Mouse (Mus musculus): ENCODE measurements around the gene Eif6. TPM values are rescaled to one million over a fixed set of nuclear protein-coding genes. Genes with fewer than 3 reads are reported as not detected.

Eif6 gene
- total RNA-seq, 1 experiment = 199 TPM

GRCm38 (mm10) chr2:155794674-155795445, 31.9 kb downstream of the Eif6 start:
- TF ChIP-seq ZC3H11A (IDR thresholded peaks at IDR 0.05; ENCODE audit: borderline replicate concordance, low read depth, low read length) (no peak), MAFK (IDR thresholded peaks at IDR 0.05; ENCODE audit: insufficient read depth, low read depth, low read length) (no peak), HCFC1 (IDR thresholded peaks at IDR 0.05; ENCODE audit: borderline replicate concordance, insufficient read depth, low read length) (no peak), ZNF384 (IDR thresholded peaks at IDR 0.05; ENCODE audit: low read depth, low read length) (no peak), CHD2 (IDR thresholded peaks at IDR 0.05; ENCODE audit: low read depth, low read length) (no peak)
- in situ Hi-C loops (cut with MboI; ENCODE audit: low sequenced_read_pairs in 2 of 2, unreplicated experiment in 2 of 2) = no loop called here
- no peak overlapping the region for H3K9ac ChIP-seq (ENCODE audit: insufficient read depth, low read depth, low read length, poor library complexity, severe bottlenecking)
- H3K9me3 ChIP-seq (ENCODE audit: control insufficient read depth, insufficient read depth, low read depth, low read length) = no peaks in the 10 kb centered on the region
- no peaks in the 10 kb centered on the region for H3K4me1 ChIP-seq (ENCODE audit: control insufficient read depth in 2 of 2, insufficient read depth in 2 of 2, low read length in 2 of 2, poor library complexity in 1 of 2)
- no peak overlapping the region for H3K27ac ChIP-seq (ENCODE audit: insufficient read depth, low read depth, low read length, poor library complexity, severe bottlenecking)
- no peak for DNase-seq (ENCODE audit: low read depth, low spot score)
- H3K4me3 ChIP-seq (ENCODE audit: insufficient read depth in 1 of 2, low read depth in 1 of 2, low read length in 2 of 2, poor library complexity in 1 of 2, severe bottlenecking in 1 of 2) = no peak overlapping the region
- H3K36me3 ChIP-seq (ENCODE audit: control insufficient read depth, insufficient read depth, low read length, poor library complexity, severe bottlenecking) = no peaks in the 10 kb centered on the region

GRCm38 (mm10) chr2:155792899-155793298, 33.8 kb downstream of the Eif6 start:
- H3K9me3 ChIP-seq (ENCODE audit: control insufficient read depth, insufficient read depth, low read depth, low read length) = no peaks in the 10 kb centered on the region
- H3K4me3 ChIP-seq (ENCODE audit: insufficient read depth in 1 of 2, low read depth in 1 of 2, low read length in 2 of 2, poor library complexity in 1 of 2, severe bottlenecking in 1 of 2) = peak overlapping the region in 1 of 2 experiments; percentile 35; a peak in 1 of 4 replicates
- no peak for DNase-seq (ENCODE audit: low read depth, low spot score)
- H3K36me3 ChIP-seq (ENCODE audit: control insufficient read depth, insufficient read depth, low read length, poor library complexity, severe bottlenecking) = no peaks in the 10 kb centered on the region
- no peak overlapping the region for H3K27ac ChIP-seq (ENCODE audit: insufficient read depth, low read depth, low read length, poor library complexity, severe bottlenecking)
- no peaks in the 10 kb centered on the region for H3K4me1 ChIP-seq (ENCODE audit: control insufficient read depth in 2 of 2, insufficient read depth in 2 of 2, low read length in 2 of 2, poor library complexity in 1 of 2)
- no peak overlapping the region for H3K9ac ChIP-seq (ENCODE audit: insufficient read depth, low read depth, low read length, poor library complexity, severe bottlenecking)
- TF ChIP-seq HCFC1 (IDR thresholded peaks at IDR 0.05; ENCODE audit: borderline replicate concordance, insufficient read depth, low read length) (no peak), CHD2 (IDR thresholded peaks at IDR 0.05; ENCODE audit: low read depth, low read length) (no peak), ZNF384 (IDR thresholded peaks at IDR 0.05; ENCODE audit: low read depth, low read length) (no peak), MAFK (IDR thresholded peaks at IDR 0.05; ENCODE audit: insufficient read depth, low read depth, low read length) (no peak), ZC3H11A (IDR thresholded peaks at IDR 0.05; ENCODE audit: borderline replicate concordance, low read depth, low read length) (no peak)
- in situ Hi-C loops (cut with MboI; ENCODE audit: low sequenced_read_pairs in 2 of 2, unreplicated experiment in 2 of 2) = no loop called here

- Histone ChIP-seq H3K9ac (ENCODE audit: insufficient read depth, low read depth, low read length, poor library complexity, severe bottlenecking) (no peak overlapping the region), H3K36me3 (ENCODE audit: control insufficient read depth, insufficient read depth, low read length, poor library complexity, severe bottlenecking) (no peaks in the 10 kb centered on the region), H3K9me3 (ENCODE audit: control insufficient read depth, insufficient read depth, low read depth, low read length) (no peaks in the 10 kb centered on the region), H3K4me3 (ENCODE audit: insufficient read depth in 1 of 2, low read depth in 1 of 2, low read length in 2 of 2, poor library complexity in 1 of 2, severe bottlenecking in 1 of 2) (no peak overlapping the region), H3K4me1 (ENCODE audit: control insufficient read depth in 2 of 2, insufficient read depth in 2 of 2, low read length in 2 of 2, poor library complexity in 1 of 2) (no peaks in the 10 kb centered on the region), H3K27ac (ENCODE audit: insufficient read depth, low read depth, low read length, poor library complexity, severe bottlenecking) (no peak overlapping the region)
- TF ChIP-seq ZNF384 (IDR thresholded peaks at IDR 0.05; ENCODE audit: low read depth, low read length) = no peak
- no peak for TF ChIP-seq ZC3H11A (IDR thresholded peaks at IDR 0.05; ENCODE audit: borderline replicate concordance, low read depth, low read length)
- TF ChIP-seq HCFC1 (IDR thresholded peaks at IDR 0.05; ENCODE audit: borderline replicate concordance, insufficient read depth, low read length) = no peak
- no peak for TF ChIP-seq MAFK (IDR thresholded peaks at IDR 0.05; ENCODE audit: insufficient read depth, low read depth, low read length)
- no peak for TF ChIP-seq CHD2 (IDR thresholded peaks at IDR 0.05; ENCODE audit: low read depth, low read length)
- no peak for DNase-seq (ENCODE audit: low read depth, low spot score)
- in situ Hi-C loops (cut with MboI; ENCODE audit: low sequenced_read_pairs in 2 of 2, unreplicated experiment in 2 of 2) = no loop called here
Observed at GRCm38 (mm10) chr2:155787949-155788931, 38.5 kb downstream of the Eif6 start.

- no peaks in the 10 kb centered on the region for H3K36me3 ChIP-seq (ENCODE audit: control insufficient read depth, insufficient read depth, low read length, poor library complexity, severe bottlenecking)
- H3K27ac ChIP-seq (ENCODE audit: insufficient read depth, low read depth, low read length, poor library complexity, severe bottlenecking) = no peak overlapping the region
- no peak for DNase-seq (ENCODE audit: low read depth, low spot score)
- in situ Hi-C loops (cut with MboI; ENCODE audit: low sequenced_read_pairs in 2 of 2, unreplicated experiment in 2 of 2) = no loop called here
- H3K4me1 ChIP-seq (ENCODE audit: control insufficient read depth in 2 of 2, insufficient read depth in 2 of 2, low read length in 2 of 2, poor library complexity in 1 of 2) = no peaks in the 10 kb centered on the region
- H3K9ac ChIP-seq (ENCODE audit: insufficient read depth, low read depth, low read length, poor library complexity, severe bottlenecking) = no peak overlapping the region
- H3K9me3 ChIP-seq (ENCODE audit: control insufficient read depth, insufficient read depth, low read depth, low read length) = no peaks in the 10 kb centered on the region
- no peak for TF ChIP-seq CHD2 (IDR thresholded peaks at IDR 0.05; ENCODE audit: low read depth, low read length)
- TF ChIP-seq ZNF384 (IDR thresholded peaks at IDR 0.05; ENCODE audit: low read depth, low read length) = no peak
- no peak overlapping the region for H3K4me3 ChIP-seq (ENCODE audit: insufficient read depth in 1 of 2, low read depth in 1 of 2, low read length in 2 of 2, poor library complexity in 1 of 2, severe bottlenecking in 1 of 2)
Observed at GRCm38 (mm10) chr2:155786905-155787304, 39.8 kb downstream of the Eif6 start.

Data from ES-E14 (cell line).